Mouse (Mus musculus): Measurements from ENCODE around the gene Gpr156.

DNA sequence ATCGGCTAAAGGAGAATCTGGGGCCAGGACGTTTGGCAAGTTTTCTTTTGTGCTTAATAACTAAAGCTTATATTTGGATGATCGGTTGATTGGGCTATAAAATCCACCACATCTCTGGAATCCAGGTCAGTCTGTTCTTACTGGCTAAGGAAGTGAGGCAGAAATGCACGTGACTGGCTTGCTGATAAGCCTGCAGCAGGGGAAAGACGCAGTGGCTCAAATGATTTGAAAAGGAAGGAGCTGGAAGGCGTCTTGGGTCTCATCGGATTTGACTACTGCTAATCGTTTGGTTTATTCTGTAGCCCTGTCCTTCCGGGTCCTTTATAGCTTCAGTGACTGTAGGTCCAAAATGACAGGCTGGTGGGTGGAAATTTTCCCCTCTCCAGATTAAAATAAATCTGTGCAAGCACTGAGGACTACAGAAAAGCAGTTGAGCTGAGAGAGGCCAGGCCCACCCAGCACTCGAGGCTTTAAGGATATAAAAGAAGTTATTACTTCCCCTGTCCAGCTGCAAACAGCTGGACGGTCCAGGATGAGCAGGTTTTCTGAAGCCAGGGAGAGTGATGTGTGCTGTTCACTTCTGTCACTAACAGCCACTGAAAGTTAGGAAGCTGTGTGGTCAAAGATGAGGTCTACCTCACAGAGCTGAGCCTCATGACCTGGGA is 57.7 kb downstream of the Gpr156 start:
- TF ChIP-seq CTCF (IDR thresholded peaks at IDR 0.05; ENCODE audit: control insufficient read depth, insufficient read depth, insufficient replicate concordance, low read depth, low read length), result no peak
- TF ChIP-seq POLR2A (IDR thresholded peaks at IDR 0.05; ENCODE audit: control insufficient read depth, low read depth, low read length), result no peak

All from testis, adult 2 months (tissue).